Mouse (Mus musculus): ENCODE data around the gene Rab30. TPM values are rescaled to one million over a fixed set of nuclear protein-coding genes. Genes with fewer than 3 reads are reported as not detected.

Gene Rab30
- total RNA-seq (2014; rRNA removed; ENCODE audit: low replicate concordance) (2.7 and 6.1 TPM in 2 replicates), polyA plus RNA-seq (2015; fragmentation: Nextera tagmentation; extraction: Ambion mirVana) (7.2 and 7.3 TPM in 2 replicates)

DNA sequence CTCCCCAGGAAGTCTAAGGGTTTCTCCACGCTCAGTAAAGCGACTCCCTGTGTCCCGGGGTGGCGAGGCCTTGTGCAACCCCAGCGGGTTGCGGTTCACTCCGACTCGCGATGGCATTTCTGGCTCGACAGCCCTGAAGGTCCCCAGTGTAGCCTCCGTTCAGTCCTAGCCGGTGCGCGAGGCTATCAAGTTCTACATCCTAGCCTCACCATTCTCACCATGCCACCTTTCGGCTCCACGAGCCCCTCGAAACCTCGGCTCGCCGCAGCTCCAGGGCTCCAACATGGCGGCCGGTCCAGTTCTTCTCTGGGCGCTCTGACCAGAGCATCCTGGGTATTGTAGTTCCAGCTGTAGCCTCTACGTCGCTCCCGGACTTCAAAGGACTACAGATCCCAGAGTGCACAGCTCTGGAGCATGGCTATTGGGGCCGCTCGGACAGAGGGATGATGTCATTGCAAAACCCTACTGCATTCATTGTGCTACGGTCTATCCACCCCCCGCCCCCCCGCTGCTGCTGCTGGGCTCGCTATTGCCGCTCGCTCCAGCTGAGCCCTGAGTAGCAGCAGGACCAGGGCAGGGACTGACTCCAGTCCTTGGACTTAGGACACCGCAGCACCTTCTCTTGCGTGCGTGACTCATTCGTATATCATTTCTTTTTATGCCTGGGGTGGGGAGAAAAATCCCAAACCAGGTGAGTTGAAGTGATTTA is at the start of gene Rab30:
Rab30 (plus strand) TSS at position 452 of the 709 bp plus-strand sequence.
- WGBS = under 1% methylated on average over 38 of the region's 38 CpGs
- H3K4me1 ChIP-seq (ENCODE audit: control insufficient read depth, insufficient read depth) = peaks cover 25% of the 10 kb centered on the region
- peak within 1 kb of the TSS; percentile 92 for H3K27ac ChIP-seq (ENCODE audit: low read depth)
- ATAC-seq (ENCODE audit: insufficient read depth, low read depth) = peak; percentile 100
- H3K36me3 ChIP-seq (replicated peaks; ENCODE audit: control insufficient read depth, insufficient read depth, low read length) = peaks cover 5% of the 10 kb centered on the region
- no peaks in the 10 kb centered on the region for H3K9me3 ChIP-seq (replicated peaks; ENCODE audit: control insufficient read depth, low read length)
- TF ChIP-seq EP300 (IDR thresholded peaks at IDR 0.05; ENCODE audit: low read depth) (no peak), CTCF (IDR thresholded peaks at IDR 0.05; ENCODE audit: low read depth) (no peak)
- H3K27me3 ChIP-seq (ENCODE audit: control insufficient read depth, insufficient read depth, low read length) = no peaks in the 10 kb centered on the region
- peak within 1 kb of the TSS; percentile 88 for H3K4me3 ChIP-seq (ENCODE audit: low read depth, low read length)
- peak within 1 kb of the TSS; percentile 74 for H3K4me2 ChIP-seq (ENCODE audit: low read depth, low read length)
- H3K9ac ChIP-seq (replicated peaks; ENCODE audit: low read depth, low read length) = peak within 1 kb of the TSS; percentile 95
- DNase-seq (ENCODE audit: low spot score) = peak; percentile 99

GRCm38 (mm10) chr7:92696395-92696794 is 45.0 kb upstream of the Rab30 start:
- no peak overlapping the region for H3K4me3 ChIP-seq (ENCODE audit: low read depth, low read length)
- H3K27me3 ChIP-seq (ENCODE audit: control insufficient read depth, insufficient read depth, low read length) = no peaks in the 10 kb centered on the region
- no peak overlapping the region for H3K4me2 ChIP-seq (ENCODE audit: low read depth, low read length)
- H3K4me1 ChIP-seq (ENCODE audit: control insufficient read depth, insufficient read depth) = peaks cover 5% of the 10 kb centered on the region; the same call in 1 of the 2 replicates
- DNase-seq (ENCODE audit: low spot score) = no peak
- H3K36me3 ChIP-seq (replicated peaks; ENCODE audit: control insufficient read depth, insufficient read depth, low read length) = no peaks in the 10 kb centered on the region
- WGBS = 82% methylated on average over 3 of the region's 3 CpGs
- H3K9ac ChIP-seq (replicated peaks; ENCODE audit: low read depth, low read length) = no peak overlapping the region
- no peaks in the 10 kb centered on the region for H3K9me3 ChIP-seq (replicated peaks; ENCODE audit: control insufficient read depth, low read length)
- H3K27ac ChIP-seq (ENCODE audit: low read depth) = no peak overlapping the region
- no peak for ATAC-seq (ENCODE audit: insufficient read depth, low read depth)
- TF ChIP-seq CTCF (IDR thresholded peaks at IDR 0.05; ENCODE audit: low read depth) (no peak), EP300 (IDR thresholded peaks at IDR 0.05; ENCODE audit: low read depth) (no peak)

- no peak for DNase-seq (ENCODE audit: low spot score)
- Histone ChIP-seq H3K4me1 (ENCODE audit: control insufficient read depth, insufficient read depth) (peaks cover 5% of the 10 kb centered on the region; the same call in 1 of the 2 replicates), H3K4me3 (ENCODE audit: low read depth, low read length) (no peak overlapping the region), H3K27me3 (ENCODE audit: control insufficient read depth, insufficient read depth, low read length) (no peaks in the 10 kb centered on the region), H3K36me3 (replicated peaks; ENCODE audit: control insufficient read depth, insufficient read depth, low read length) (no peaks in the 10 kb centered on the region), H3K27ac (ENCODE audit: low read depth) (no peak overlapping the region), H3K9ac (replicated peaks; ENCODE audit: low read depth, low read length) (no peak overlapping the region), H3K9me3 (replicated peaks; ENCODE audit: control insufficient read depth, low read length) (no peaks in the 10 kb centered on the region), H3K4me2 (ENCODE audit: low read depth, low read length) (no peak overlapping the region)
- 36% methylated on average over 5 of the region's 5 CpGs for WGBS
- TF ChIP-seq EP300 (IDR thresholded peaks at IDR 0.05; ENCODE audit: low read depth) (no peak), CTCF (IDR thresholded peaks at IDR 0.05; ENCODE audit: low read depth) (no peak)
- ATAC-seq (ENCODE audit: insufficient read depth, low read depth) = peak; percentile 49; the same call in 1 of the 2 replicates
Observed at GRCm38 (mm10) chr7:92698770-92699169, 42.6 kb upstream of the Rab30 start.

DNA sequence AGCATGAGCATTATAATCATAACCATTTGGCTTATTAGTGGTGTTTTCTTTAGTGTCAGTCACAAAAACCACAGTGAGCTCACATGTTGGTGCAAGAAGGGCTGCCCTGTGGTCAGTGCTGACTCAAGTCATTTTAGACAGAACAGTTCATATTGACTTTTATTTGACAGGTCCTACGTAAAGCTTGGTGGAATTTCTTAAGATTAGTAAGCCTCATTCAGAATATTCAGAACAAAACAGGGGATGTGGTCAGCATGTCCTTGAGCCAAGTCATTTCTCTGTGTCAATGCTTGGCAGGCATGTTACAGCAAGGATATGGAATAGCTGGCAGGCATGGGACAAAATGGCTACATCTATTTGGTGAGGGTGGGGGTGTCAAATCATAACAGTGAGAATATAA is 37.7 kb upstream of the Rab30 start:
- no peak overlapping the region for H3K4me2 ChIP-seq (ENCODE audit: low read depth, low read length)
- DNase-seq (ENCODE audit: low spot score) (no peak), ATAC-seq (ENCODE audit: insufficient read depth, low read depth) (no peak)
- no peaks in the 10 kb centered on the region for H3K9me3 ChIP-seq (replicated peaks; ENCODE audit: control insufficient read depth, low read length)
- H3K4me1 ChIP-seq (ENCODE audit: control insufficient read depth, insufficient read depth) = peaks cover 4% of the 10 kb centered on the region; the same call in 1 of the 2 replicates
- no peak overlapping the region for H3K27ac ChIP-seq (ENCODE audit: low read depth)
- H3K9ac ChIP-seq (replicated peaks; ENCODE audit: low read depth, low read length) = no peak overlapping the region
- H3K27me3 ChIP-seq (ENCODE audit: control insufficient read depth, insufficient read depth, low read length) = no peaks in the 10 kb centered on the region
- H3K36me3 ChIP-seq (replicated peaks; ENCODE audit: control insufficient read depth, insufficient read depth, low read length) = no peaks in the 10 kb centered on the region
- no peak overlapping the region for H3K4me3 ChIP-seq (ENCODE audit: low read depth, low read length)
- 85% methylated on average over 1 of the region's 1 CpGs for WGBS
- no peak for TF ChIP-seq CTCF (IDR thresholded peaks at IDR 0.05; ENCODE audit: low read depth)
- TF ChIP-seq EP300 (IDR thresholded peaks at IDR 0.05; ENCODE audit: low read depth) = no peak

DNA sequence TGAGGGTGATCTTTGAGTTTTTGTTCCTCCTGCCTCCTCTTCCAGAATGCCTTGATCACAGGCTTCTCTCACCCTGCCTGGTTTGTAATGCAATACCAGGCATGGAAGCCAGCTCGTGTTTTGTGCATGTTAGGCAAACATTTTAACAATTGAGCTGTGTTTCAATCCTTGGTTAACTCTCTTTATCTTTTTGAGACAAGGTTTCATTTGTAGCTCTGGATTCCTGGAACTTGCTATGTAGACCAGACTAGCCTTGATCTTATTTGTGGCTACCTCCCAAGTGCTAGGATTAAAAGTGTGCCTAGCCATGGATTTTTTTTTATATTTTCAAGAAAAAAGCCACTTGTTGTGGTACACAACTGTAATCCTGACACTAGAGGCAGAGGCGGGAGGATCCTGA is 35.9 kb upstream of the Rab30 start:
- H3K27me3 ChIP-seq (ENCODE audit: control insufficient read depth, insufficient read depth, low read length) = no peaks in the 10 kb centered on the region
- DNase-seq (ENCODE audit: low spot score) (no peak), ATAC-seq (ENCODE audit: insufficient read depth, low read depth) (no peak)
- H3K4me2 ChIP-seq (ENCODE audit: low read depth, low read length) = no peak overlapping the region
- no peak overlapping the region for H3K9ac ChIP-seq (replicated peaks; ENCODE audit: low read depth, low read length)
- H3K27ac ChIP-seq (ENCODE audit: low read depth) = no peak overlapping the region
- no peaks in the 10 kb centered on the region for H3K9me3 ChIP-seq (replicated peaks; ENCODE audit: control insufficient read depth, low read length)
- no peak overlapping the region for H3K4me3 ChIP-seq (ENCODE audit: low read depth, low read length)
- no peaks in the 10 kb centered on the region for H3K36me3 ChIP-seq (replicated peaks; ENCODE audit: control insufficient read depth, insufficient read depth, low read length)
- no peak for TF ChIP-seq CTCF (IDR thresholded peaks at IDR 0.05; ENCODE audit: low read depth)
- no peak for TF ChIP-seq EP300 (IDR thresholded peaks at IDR 0.05; ENCODE audit: low read depth)
- 63% methylated on average over 2 of the region's 2 CpGs for WGBS
- H3K4me1 ChIP-seq (ENCODE audit: control insufficient read depth, insufficient read depth) = no peaks in the 10 kb centered on the region
